Mouse (Mus musculus) ES-E14 (cell line): ENCODE results near the gene Brip1.

ENCODE experiments used
- MAFK ChIP-seq: IDR thresholded peaks from 2 replicates; pipeline ENCODE4 v1.6.1; 2014; ENCODE audit warnings: mild to moderate bottlenecking, low read depth, low read length, inconsistent platforms; ENCODE audit not compliant: insufficient read depth
- ZNF384 ChIP-seq: IDR thresholded peaks from 2 replicates; pipeline ENCODE4 v1.6.1; 2012; ENCODE audit warnings: low read depth, low read length, inconsistent platforms

GRCm38 (mm10) chr11:86061243-86061642 lies 139.8 kb downstream of the Brip1 start:
- TF ChIP-seq ZNF384 (no peak), MAFK (no peak)
